Mouse (Mus musculus) lung, embryonic 14.5 days (tissue): Measurements from ENCODE around the gene Dnm3. TPM values are rescaled to one million over a fixed set of nuclear protein-coding genes. Genes with fewer than 3 reads are reported as not detected.
A peak's percentile ranks its signal among the peaks of the same experiment; 100 is the strongest.

Experiments used
- ATAC-seq: fragments of 200-750 bp; cut with Nextera tagmentation; 2 replicates; pipeline ENCODE4 v1.8.0; 2017; ENCODE audit warnings: mild to moderate bottlenecking, moderate TSS enrichment, moderate library complexity; ENCODE audit not compliant: insufficient read depth
- DNase-seq: peaks from one replicate; pipeline ENCODE4 v3.0.0-alpha.2; 2015
- H3K27ac ChIP-seq: fragments of 300-500 bp; sonication (generic); 2 replicates; pipeline ENCODE4 v1.5.1; 2014; ENCODE audit warnings: low read depth, mild to moderate bottlenecking, moderate library complexity
- H3K27me3 ChIP-seq: fragments of 300-500 bp; sonication (generic); 2 replicates; pipeline ENCODE4 v1.6.1; 2014; ENCODE audit warnings: low read length, control low read depth; ENCODE audit not compliant: insufficient read depth
- H3K36me3 ChIP-seq: fragments of 300-500 bp; sonication (generic); 2 replicates; pipeline ENCODE4 v1.6.1; 2014; ENCODE audit warnings: control low read depth; ENCODE audit not compliant: insufficient read depth
- H3K4me1 ChIP-seq: fragments of 300-500 bp; sonication (generic); 2 replicates; pipeline ENCODE4 v1.6.1; 2014; ENCODE audit warnings: antibody characterized with exemption, control low read depth; ENCODE audit not compliant: insufficient read depth
- H3K4me2 ChIP-seq: fragments of 300-500 bp; sonication (generic); 2 replicates; pipeline ENCODE4 v1.6.1; 2014; ENCODE audit warnings: mild to moderate bottlenecking
- H3K4me3 ChIP-seq: fragments of 300-500 bp; sonication (generic); 2 replicates; pipeline ENCODE4 v1.5.1; 2014; ENCODE audit warnings: low read depth, low read length
- H3K9ac ChIP-seq: fragments of 300-500 bp; sonication (generic); 2 replicates; pipeline ENCODE4 v1.6.1; 2014
- H3K9me3 ChIP-seq: fragments of 300-500 bp; sonication (generic); 2 replicates; pipeline ENCODE4 v1.6.1; 2016; ENCODE audit warnings: low read depth, low read length, control low read depth
- CTCF ChIP-seq: IDR thresholded peaks from 2 replicates; pipeline ENCODE4 v1.5.1; 2016; ENCODE audit warnings: antibody characterized with exemption, low read depth
- WGBS: fragments of 180-500 bp; shearing (Covaris S2); extraction: QIAGEN DNeasy Blood & Tissue Kit; methylation state at CpG from one replicate; pipeline ENCODE4 v1.1.7; 2014; 5-methylcytosine and 5-hydroxymethylcytosine counted together
- polyA plus RNA-seq: library from polyadenylated mRNA; unstranded; fragments of >200 nt; fragmentation: Nextera tagmentation; extraction: Ambion mirVana; gene quantifications from 2 replicates; pipeline ENCODE4 v1.2.1, GENCODE M21; 2014

Gene Dnm3
- polyA plus RNA-seq, 1 experiment from 2014 or later, result 2.8 TPM

GRCm38 (mm10) chr1:162356481-162356880, 121.4 kb downstream of the Dnm3 start:
- no peak overlapping the region for H3K4me3 ChIP-seq
- H3K9ac ChIP-seq, result no peak overlapping the region
- no peak for ATAC-seq
- H3K4me1 ChIP-seq, result no peaks in the 10 kb centered on the region
- H3K36me3 ChIP-seq, result no peaks in the 10 kb centered on the region
- TF ChIP-seq CTCF, result no peak
- no peak overlapping the region for H3K4me2 ChIP-seq
- no peak overlapping the region for H3K27ac ChIP-seq
- no peak for DNase-seq
- WGBS, result 59% methylated on average over 5 of the region's 5 CpGs
- H3K27me3 ChIP-seq, result no peaks in the 10 kb centered on the region
- H3K9me3 ChIP-seq, result no peaks in the 10 kb centered on the region

- Histone ChIP-seq H3K27ac (no peak overlapping the region), H3K4me2 (no peak overlapping the region), H3K9ac (no peak overlapping the region), H3K4me1 (no peaks in the 10 kb centered on the region), H3K27me3 (no peaks in the 10 kb centered on the region), H3K9me3 (no peaks in the 10 kb centered on the region), H3K36me3 (no peaks in the 10 kb centered on the region), H3K4me3 (no peak overlapping the region)
- ATAC-seq, result no peak
- TF ChIP-seq CTCF, result no peak
- no peak for DNase-seq
- 78% methylated on average over 4 of the region's 4 CpGs for WGBS
These were observed 123.1 kb downstream of the Dnm3 start for GRCm38 (mm10) chr1:162354780-162355179.

- Histone ChIP-seq H3K4me3 (no peak overlapping the region), H3K9me3 (no peaks in the 10 kb centered on the region), H3K27me3 (no peaks in the 10 kb centered on the region), H3K36me3 (no peaks in the 10 kb centered on the region), H3K27ac (no peak overlapping the region), H3K9ac (no peak overlapping the region), H3K4me1 (no peaks in the 10 kb centered on the region), H3K4me2 (no peak overlapping the region)
- TF ChIP-seq CTCF, result no peak
- WGBS, result 85% methylated on average over 4 of the region's 4 CpGs
- DNase-seq (no peak), ATAC-seq (no peak)
These were observed 124.0 kb downstream of the Dnm3 start for GRCm38 (mm10) chr1:162353831-162354230.

GRCm38 (mm10) chr1:162349306-162349705, 128.5 kb downstream of the Dnm3 start:
- Histone ChIP-seq H3K27ac (no peak overlapping the region), H3K9me3 (no peaks in the 10 kb centered on the region)
- WGBS, result 70% methylated on average over 6 of the region's 6 CpGs

GRCm38 (mm10) chr1:162346456-162347011, 131.3 kb downstream of the Dnm3 start:
- ATAC-seq (no peak), DNase-seq (no peak)
- no peaks in the 10 kb centered on the region for H3K27me3 ChIP-seq
- TF ChIP-seq CTCF, result no peak
- no peak overlapping the region for H3K4me2 ChIP-seq
- no peak overlapping the region for H3K27ac ChIP-seq
- no peaks in the 10 kb centered on the region for H3K9me3 ChIP-seq
- H3K9ac ChIP-seq, result no peak overlapping the region
- H3K4me3 ChIP-seq, result no peak overlapping the region
- H3K36me3 ChIP-seq, result no peaks in the 10 kb centered on the region
- no peaks in the 10 kb centered on the region for H3K4me1 ChIP-seq
- 74% methylated on average over 4 of the region's 4 CpGs for WGBS

More at GRCm38 (mm10) chr1:162349306-162349705, 128.5 kb downstream of the Dnm3 start:
- no peak for ATAC-seq
- Histone ChIP-seq H3K4me3 (no peak overlapping the region), H3K4me1 (no peaks in the 10 kb centered on the region), H3K4me2 (no peak overlapping the region), H3K9ac (no peak overlapping the region), H3K27me3 (no peaks in the 10 kb centered on the region), H3K36me3 (no peaks in the 10 kb centered on the region)
- no peak for DNase-seq
- no peak for TF ChIP-seq CTCF

- Histone ChIP-seq H3K4me3 (no peak overlapping the region), H3K4me1 (no peaks in the 10 kb centered on the region), H3K4me2 (no peak overlapping the region), H3K36me3 (no peaks in the 10 kb centered on the region), H3K27ac (no peak overlapping the region), H3K27me3 (no peaks in the 10 kb centered on the region), H3K9me3 (no peaks in the 10 kb centered on the region), H3K9ac (no peak overlapping the region)
- DNase-seq (no peak), ATAC-seq (no peak)
- 65% methylated on average over 1 of the region's 1 CpGs for WGBS
- no peak for TF ChIP-seq CTCF
These were observed 140.7 kb downstream of the Dnm3 start for GRCm38 (mm10) chr1:162337170-162337569.

GRCm38 (mm10) chr1:162336640-162337039, 141.2 kb downstream of the Dnm3 start:
- 27% methylated on average over 1 of the region's 1 CpGs for WGBS

More at GRCm38 (mm10) chr1:162336640-162337039, 141.2 kb downstream of the Dnm3 start:
- DNase-seq (peak; percentile 91), ATAC-seq (no peak)
- peak; percentile 81 for TF ChIP-seq CTCF
- no peaks in the 10 kb centered on the region for H3K9me3 ChIP-seq
- no peaks in the 10 kb centered on the region for H3K36me3 ChIP-seq
- no peaks in the 10 kb centered on the region for H3K27me3 ChIP-seq
- no peak overlapping the region for H3K4me3 ChIP-seq
- no peak overlapping the region for H3K4me2 ChIP-seq
- no peak overlapping the region for H3K9ac ChIP-seq
- H3K27ac ChIP-seq, result no peak overlapping the region
- no peaks in the 10 kb centered on the region for H3K4me1 ChIP-seq
